8 mouse cellular contexts compared by ENCODE assay signal in the genomic region with DNA sequence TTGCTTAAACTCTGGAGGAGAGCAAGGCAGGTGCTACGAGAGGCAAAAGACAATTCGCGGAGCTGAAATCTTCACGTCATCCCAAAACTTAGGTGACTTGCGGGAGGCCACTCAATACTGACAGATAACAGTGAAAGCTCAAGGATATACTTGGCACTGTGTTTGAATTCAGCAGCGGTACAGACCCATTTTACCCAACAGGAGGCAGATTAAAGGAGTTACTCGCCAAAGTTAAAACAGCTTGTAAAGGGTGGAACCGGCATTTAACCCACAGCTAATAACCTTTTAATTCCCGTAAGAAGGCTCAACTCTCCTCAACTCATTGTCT. TPM values are rescaled to one million over a fixed set of nuclear protein-coding genes. Genes with fewer than 3 reads are reported as not detected.
DNase-seq lines count a peak whose midpoint lies in the region; ATAC-seq and TF ChIP-seq lines count a peak whose summit lies in the region.
"Had no signal": no experiment of that assay in that cellular context is flagged by ENCODE, and none has a peak within 500 bp of the region (broad histone marks: within the 10 kb centered on the region; RNA-seq: fewer than 3 reads in every experiment).

No protein-coding gene starts in this region.

- H3K4me3 ChIP-seq in neural tube, embryonic 11.5 days (ENCODE audit: low read depth, low read length): peak overlapping the region; percentile 48
- peak overlapping the region; percentile 50 for H3K4me3 ChIP-seq in forebrain, embryonic 11.5 days (ENCODE audit: low read depth, low read length)
- peak overlapping the region; percentile 60 for H3K4me3 ChIP-seq in liver, embryonic 11.5 days (ENCODE audit: low read depth, low read length)
- peak overlapping the region; percentile 42 for H3K4me3 ChIP-seq in stomach, postnatal 0 days (ENCODE audit: low read depth, low read length)

- peak overlapping the region; percentile 56 for H3K9ac ChIP-seq in neural tube, embryonic 11.5 days (ENCODE audit: low read length)
- H3K9ac ChIP-seq in forebrain, embryonic 11.5 days (ENCODE audit: low read length): peak overlapping the region; percentile 53
- peak overlapping the region; percentile 52 for H3K9ac ChIP-seq in liver, embryonic 11.5 days (ENCODE audit: low read depth, low read length)
- H3K9ac ChIP-seq in stomach, postnatal 0 days (ENCODE audit: low read length): peak overlapping the region; percentile 55

- no peaks in the 10 kb centered on the region for H3K9me3 ChIP-seq in neural tube, embryonic 11.5 days (ENCODE audit: control insufficient read depth, low read length)
- H3K9me3 ChIP-seq in forebrain, embryonic 11.5 days (ENCODE audit: control insufficient read depth, low read length): no peaks in the 10 kb centered on the region
- no peaks in the 10 kb centered on the region for H3K9me3 ChIP-seq in liver, embryonic 11.5 days (ENCODE audit: control insufficient read depth, low read length)
- H3K9me3 ChIP-seq in stomach, postnatal 0 days (ENCODE audit: control insufficient read depth, low read length): no peaks in the 10 kb centered on the region

- H3K27me3 ChIP-seq in neural tube, embryonic 11.5 days (ENCODE audit: control insufficient read depth, insufficient read depth, low read length): no peaks in the 10 kb centered on the region
- no peaks in the 10 kb centered on the region for H3K27me3 ChIP-seq in forebrain, embryonic 11.5 days (ENCODE audit: control insufficient read depth, insufficient read depth, low read length)
- no peaks in the 10 kb centered on the region for H3K27me3 ChIP-seq in liver, embryonic 11.5 days (replicated peaks; ENCODE audit: control insufficient read depth, insufficient read depth, low read length)
- no peaks in the 10 kb centered on the region for H3K27me3 ChIP-seq in stomach, postnatal 0 days (ENCODE audit: control insufficient read depth, insufficient read depth, low read length)

- peak; percentile 33; the same call in 1 of the 2 replicates for TF ChIP-seq CTCF in stomach, postnatal 0 days (IDR thresholded peaks at IDR 0.05; ENCODE audit: low read depth)

- no peak for TF ChIP-seq EP300 in stomach, postnatal 0 days (optimal IDR thresholded peaks at IDR 0.05)

- peaks cover 10% of the 10 kb centered on the region for H3K4me1 ChIP-seq in neural tube, embryonic 11.5 days (ENCODE audit: control insufficient read depth, insufficient read depth, low read length)
- peaks cover 14% of the 10 kb centered on the region; the same call in 1 of the 2 replicates for H3K4me1 ChIP-seq in forebrain, embryonic 11.5 days (replicated peaks; ENCODE audit: control insufficient read depth, insufficient read depth, low read length)
- peaks cover 20% of the 10 kb centered on the region for H3K4me1 ChIP-seq in liver, embryonic 11.5 days (replicated peaks; ENCODE audit: control insufficient read depth, insufficient read depth, low read length)
- 0 out of 2 replicates have a peak, but pooled peaks cover 3% of the 10 kb centered on the region for H3K4me1 ChIP-seq in stomach, postnatal 0 days (replicated peaks; ENCODE audit: control insufficient read depth, insufficient read depth)

- peak overlapping the region; percentile 67; the same call in 1 of the 2 replicates for H3K27ac ChIP-seq in neural tube, embryonic 11.5 days (ENCODE audit: low read depth, low read length)
- H3K27ac ChIP-seq in forebrain, embryonic 11.5 days (ENCODE audit: low read depth, low read length): peak overlapping the region; percentile 37
- peak overlapping the region; percentile 40; the same call in 1 of the 2 replicates for H3K27ac ChIP-seq in liver, embryonic 11.5 days (ENCODE audit: low read depth, low read length)
- H3K27ac ChIP-seq in stomach, postnatal 0 days (replicated peaks): peak overlapping the region; percentile 78

- no peak for DNase-seq in neural tube, embryonic 11.5 days (ENCODE audit: low spot score)
- no peak for DNase-seq in neural tube, embryonic 10.5 days (ENCODE audit: extremely low spot score, low spot score)
- no peak for DNase-seq in forebrain, embryonic 11.5 days (ENCODE audit: low spot score)
- DNase-seq in liver, embryonic 11.5 days (ENCODE audit: low spot score): no peak
- DNase-seq in stomach, postnatal 0 days (ENCODE audit: low spot score): no peak
- no peak for DNase-seq in gastrocnemius, adult 8-10 months (ENCODE audit: low spot score in 2 of 2)

- H3K4me2 ChIP-seq in neural tube, embryonic 11.5 days (ENCODE audit: low read depth): peak overlapping the region; percentile 79
- peak overlapping the region; percentile 86 for H3K4me2 ChIP-seq in forebrain, embryonic 11.5 days (ENCODE audit: low read depth, low read length, severe bottlenecking)
- H3K4me2 ChIP-seq in liver, embryonic 11.5 days: peak overlapping the region; percentile 84
- H3K4me2 ChIP-seq in stomach, postnatal 0 days (replicated peaks; ENCODE audit: low read depth): peak overlapping the region; percentile 69

- peaks cover 6% of the 10 kb centered on the region for H3K36me3 ChIP-seq in neural tube, embryonic 11.5 days (ENCODE audit: control insufficient read depth, insufficient read depth, low read length)
- no peaks in the 10 kb centered on the region for H3K36me3 ChIP-seq in forebrain, embryonic 11.5 days (ENCODE audit: control insufficient read depth, insufficient read depth, low read length)
- H3K36me3 ChIP-seq in liver, embryonic 11.5 days (ENCODE audit: control insufficient read depth, insufficient read depth, low read length): no peaks in the 10 kb centered on the region; the same call in 1 of the 2 replicates
- peaks cover 2% of the 10 kb centered on the region; the same call in 1 of the 2 replicates for H3K36me3 ChIP-seq in stomach, postnatal 0 days (ENCODE audit: control insufficient read depth, insufficient read depth, low read length)

- ATAC-seq in neural tube, embryonic 11.5 days (ENCODE audit: insufficient read depth, low FRiP score, low TSS enrichment): no peak; the same call in 1 of the 2 replicates
- no peak; the same call in 1 of the 2 replicates for ATAC-seq in forebrain, embryonic 11.5 days (replicated peaks; ENCODE audit: low FRiP score)
- ATAC-seq in liver, embryonic 11.5 days (replicated peaks; ENCODE audit: low FRiP score): peak; percentile 50; the same call in 1 of the 2 replicates
- ATAC-seq in stomach, postnatal 0 days (ENCODE audit: low FRiP score, low TSS enrichment): no peak
- ATAC-seq in frontal cortex, adult (ENCODE audit: low TSS enrichment): no peak; the same call in 1 of the 2 replicates

- WGBS in neural tube, embryonic 11.5 days: 7% methylated on average over 9 of the region's 9 CpGs
- WGBS in forebrain, embryonic 11.5 days: 3% methylated on average over 9 of the region's 9 CpGs
- 6% methylated on average over 9 of the region's 9 CpGs for WGBS in liver, embryonic 11.5 days
- WGBS in stomach, postnatal 0 days: 3% methylated on average over 9 of the region's 9 CpGs

RNA-seq across cellular contexts. Expression of a gene that starts 0.4 kb away (rescaled TPM):
- polyA plus RNA-seq in neural tube, embryonic 11.5 days (2014; fragmentation: Nextera tagmentation; extraction: Ambion mirVana): 33.0 and 36.7 TPM in 2 replicates
- polyA plus RNA-seq in forebrain, embryonic 11.5 days (2014; fragmentation: Nextera tagmentation; extraction: Ambion mirVana): 42.6 and 50.4 TPM in 2 replicates
- polyA plus RNA-seq in liver, embryonic 11.5 days (2014; fragmentation: Nextera tagmentation; extraction: Ambion mirVana): 15.3 and 17.4 TPM in 2 replicates
- polyA plus RNA-seq in stomach, postnatal 0 days (2015; fragmentation: Nextera tagmentation; extraction: Ambion mirVana): 20.0 and 20.3 TPM in 2 replicates
- 10 to 100 TPM; 24.6 to 32.9 (median 28.6) TPM for total RNA-seq in gastrocnemius, adult 8-10 months (2022)

RNA-seq across cellular contexts. Expression of a gene that starts 4.6 kb away (rescaled TPM):
- polyA plus RNA-seq in neural tube, embryonic 11.5 days (2014; fragmentation: Nextera tagmentation; extraction: Ambion mirVana): 69.3 and 71.1 TPM in 2 replicates
- polyA plus RNA-seq in forebrain, embryonic 11.5 days (2014; fragmentation: Nextera tagmentation; extraction: Ambion mirVana): 58.4 and 62.8 TPM in 2 replicates
- 24.2 TPM in 2 replicates for polyA plus RNA-seq in liver, embryonic 11.5 days (2014; fragmentation: Nextera tagmentation; extraction: Ambion mirVana)
- polyA plus RNA-seq in stomach, postnatal 0 days (2015; fragmentation: Nextera tagmentation; extraction: Ambion mirVana): 12.8 and 13.7 TPM in 2 replicates
- total RNA-seq in gastrocnemius, adult 8-10 months (2022): 1 to 10 TPM; 1.1 to 2.0 (median 1.2) TPM
- total RNA-seq: megakaryocyte progenitor cell, adult 5-6 weeks had no signal

RNA-seq across cellular contexts. Expression of a gene that starts 5.9 kb away (rescaled TPM):
- polyA plus RNA-seq in neural tube, embryonic 11.5 days (2014; fragmentation: Nextera tagmentation; extraction: Ambion mirVana): not detected in 2 replicates
- 0.13 TPM in 1 of 2 replicates, not detected in the other for polyA plus RNA-seq in forebrain, embryonic 11.5 days (2014; fragmentation: Nextera tagmentation; extraction: Ambion mirVana)
- 11.3 and 12.1 TPM in 2 replicates for polyA plus RNA-seq in liver, embryonic 11.5 days (2014; fragmentation: Nextera tagmentation; extraction: Ambion mirVana)
- 0.08 and 0.29 TPM in 2 replicates for polyA plus RNA-seq in stomach, postnatal 0 days (2015; fragmentation: Nextera tagmentation; extraction: Ambion mirVana)
- not detected for total RNA-seq in gastrocnemius, adult 8-10 months (2022)
- total RNA-seq: megakaryocyte progenitor cell, adult 5-6 weeks had no signal

RNA-seq across cellular contexts. Expression of a gene that starts 39.8 kb away (rescaled TPM):
- 2.4 and 3.0 TPM in 2 replicates for polyA plus RNA-seq in neural tube, embryonic 11.5 days (2014; fragmentation: Nextera tagmentation; extraction: Ambion mirVana)
- 5.0 and 5.1 TPM in 2 replicates for polyA plus RNA-seq in forebrain, embryonic 11.5 days (2014; fragmentation: Nextera tagmentation; extraction: Ambion mirVana)
- 11.6 and 12.0 TPM in 2 replicates for polyA plus RNA-seq in liver, embryonic 11.5 days (2014; fragmentation: Nextera tagmentation; extraction: Ambion mirVana)
- polyA plus RNA-seq in stomach, postnatal 0 days (2015; fragmentation: Nextera tagmentation; extraction: Ambion mirVana): 75.2 and 78.2 TPM in 2 replicates
- 1 to 10 TPM in 3 of 4 experiments, under 1 TPM in 1; 0.68 to 1.4 (median 1.2) TPM for total RNA-seq in gastrocnemius, adult 8-10 months (2022)

RNA-seq across cellular contexts. Expression of a gene that starts 50.3 kb away (rescaled TPM):
- polyA plus RNA-seq in neural tube, embryonic 11.5 days (2014; fragmentation: Nextera tagmentation; extraction: Ambion mirVana): 0.97 and 1.2 TPM in 2 replicates
- polyA plus RNA-seq in forebrain, embryonic 11.5 days (2014; fragmentation: Nextera tagmentation; extraction: Ambion mirVana): 0.92 TPM in 1 of 2 replicates, not detected in the other
- polyA plus RNA-seq in liver, embryonic 11.5 days (2014; fragmentation: Nextera tagmentation; extraction: Ambion mirVana): 0.36 TPM in 1 of 2 replicates, not detected in the other
- 0.38 and 1.0 TPM in 2 replicates for polyA plus RNA-seq in stomach, postnatal 0 days (2015; fragmentation: Nextera tagmentation; extraction: Ambion mirVana)
- total RNA-seq in gastrocnemius, adult 8-10 months (2022): not detected
